Mouse (Mus musculus): ENCODE data around the gene Ppie. TPM values are rescaled to one million over a fixed set of nuclear protein-coding genes. Genes with fewer than 3 reads are reported as not detected.

Gene Ppie
- total RNA-seq, 2 experiments from 2014 or later = 32.8 to 34.6 TPM

Other genes with a start within 250 kb of the Ppie start
- 1 to 10 TPM in 1 of 2 experiments, under 1 TPM in 1; 0.75 to 1.1 TPM for gene Mfsd2a, start 178.8 kb downstream of the Ppie start, total RNA-seq (2021)
- gene Mycl, start 144.3 kb downstream of the Ppie start, total RNA-seq (2021) = 10 to 100 TPM in 1 of 2 experiments, 1 to 10 TPM in 1; 8.9 to 10.8 TPM
- gene Trit1, start 123.4 kb downstream of the Ppie start, total RNA-seq (2021) = 10 to 100 TPM; 14.1 to 15.8 TPM
- gene Bmp8b, start 34.8 kb downstream of the Ppie start, total RNA-seq (2021) = not detected
- under 1 TPM in 1 of 2 experiments, not detected in 1; 0.15 TPM for gene Oxct2b, start 23.7 kb downstream of the Ppie start, total RNA-seq (2021)
- gene Hpcal4, start 43.3 kb upstream of the Ppie start, total RNA-seq (2021) = under 1 TPM; 0.29 to 0.36 TPM
- gene Nt5c1a, start 61.6 kb upstream of the Ppie start, total RNA-seq (2021) = 1 to 10 TPM; 3.3 to 9.3 TPM
- 10 to 100 TPM; 25.9 to 30.8 TPM for gene Heyl, start 93.6 kb upstream of the Ppie start, total RNA-seq (2021)
- gene Pabpc4, start 122.4 kb upstream of the Ppie start, total RNA-seq (2021) = 100 to 1,000 TPM; 209 to 262 TPM
- not detected for gene Oxct2a, start 183.7 kb upstream of the Ppie start, total RNA-seq (2021)
- gene Bmp8a, start 203.3 kb upstream of the Ppie start, total RNA-seq (2021) = not detected

Measured in gastrocnemius, postnatal 4 days (tissue).